Mouse (Mus musculus) urinary bladder, postnatal 14 days (tissue): ENCODE results near the gene Cdh3.

Experiments used
- DNase-seq: peaks from one replicate; pipeline ENCODE4 v3.0.0; 2021; ENCODE audit warnings: low spot score

Cdh3 gene

DNA sequence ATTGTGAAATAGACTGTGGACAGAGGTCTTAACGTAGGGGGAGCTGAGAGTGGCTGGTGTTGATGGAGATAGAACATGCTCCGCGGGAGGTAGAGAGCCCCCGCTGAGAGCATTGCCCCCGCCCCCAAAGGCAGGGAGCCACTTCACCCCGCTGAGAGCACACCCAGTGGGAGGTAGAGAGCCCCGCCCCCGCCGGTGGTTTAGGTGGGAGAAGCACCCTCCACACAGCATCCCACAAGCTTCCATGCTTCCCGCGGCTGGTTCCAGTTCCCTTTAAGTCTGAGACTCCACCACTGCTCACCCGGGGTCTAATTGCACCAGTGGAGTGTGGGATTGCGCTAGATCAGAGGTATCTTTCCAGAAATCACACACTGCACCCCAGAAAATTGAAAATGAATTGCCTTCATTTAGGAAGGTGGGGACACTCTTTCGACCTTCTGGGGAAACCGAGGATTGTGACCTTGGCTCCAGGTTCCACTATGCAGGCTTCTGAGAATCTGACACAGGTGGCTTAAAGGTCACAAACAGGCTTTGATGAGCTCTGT lies 96.0 kb downstream of the Cdh3 start:
- no peak for DNase-seq
